16 mouse cellular contexts compared by ENCODE assay signal in the genomic region with DNA sequence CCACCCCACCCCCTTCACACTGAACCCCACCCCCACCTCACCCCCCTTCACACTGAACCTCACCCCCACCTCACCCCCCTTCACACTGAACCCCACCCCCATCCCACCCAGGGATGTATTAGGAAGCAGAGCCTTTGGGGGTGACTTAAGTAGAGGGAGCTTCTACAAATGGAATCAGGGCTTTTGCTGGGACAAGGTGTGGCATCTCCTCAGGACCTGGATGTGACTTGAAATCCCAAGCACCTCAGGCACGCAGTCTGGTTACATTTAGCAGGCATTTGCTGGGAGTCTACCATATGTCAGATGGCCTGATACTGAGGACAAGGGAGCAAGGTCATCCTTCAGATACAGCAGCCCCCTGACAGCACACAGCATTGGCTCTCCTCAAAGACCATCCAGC. TPM values are rescaled to one million over a fixed set of nuclear protein-coding genes. Genes with fewer than 3 reads are reported as not detected.
DNase-seq lines count a peak whose midpoint lies in the region; ATAC-seq and TF ChIP-seq lines count a peak whose summit lies in the region.
"Had no signal": no experiment of that assay in that cellular context is flagged by ENCODE, and none has a peak within 500 bp of the region (broad histone marks: within the 10 kb centered on the region; RNA-seq: fewer than 3 reads in every experiment).

No protein-coding gene starts in this region.

- no peak for TF ChIP-seq CTCF in liver, postnatal 0 days (IDR thresholded peaks at IDR 0.05; ENCODE audit: low read depth)

- ATAC-seq in liver, postnatal 0 days = no peak
- no peak for ATAC-seq in liver, embryonic 12.5 days
- no peak for ATAC-seq in embryonic facial prominence, embryonic 13.5 days (ENCODE audit: insufficient number of reproducible peaks, insufficient read depth, low FRiP score, low TSS enrichment, low read depth)
- 0 out of 2 replicates have a peak, but pooled peaks have one; percentile 8 for ATAC-seq in forebrain, embryonic 15.5 days (replicated peaks)
- ATAC-seq in hindbrain, embryonic 16.5 days = peak; percentile 5; the same call in 1 of the 2 replicates

- WGBS in liver, postnatal 0 days (ENCODE audit: insufficient replicate concordance) = 70% methylated on average over 1 of the region's 1 CpGs
- WGBS in liver, embryonic 12.5 days (ENCODE audit: insufficient replicate concordance) = 74% methylated on average over 1 of the region's 1 CpGs
- 55% methylated on average over 1 of the region's 1 CpGs for WGBS in embryonic facial prominence, embryonic 13.5 days
- 79% methylated on average over 1 of the region's 1 CpGs for WGBS in forebrain, embryonic 15.5 days
- WGBS in hindbrain, embryonic 16.5 days = 53% methylated on average over 1 of the region's 1 CpGs

- no peaks in the 10 kb centered on the region; the same call in none of the 2 replicates for H3K4me1 ChIP-seq in liver, postnatal 0 days (ENCODE audit: insufficient read depth)
- H3K4me1 ChIP-seq in liver, embryonic 12.5 days = no peaks in the 10 kb centered on the region
- no peaks in the 10 kb centered on the region for H3K4me1 ChIP-seq in embryonic facial prominence, embryonic 13.5 days
- H3K4me1 ChIP-seq in forebrain, embryonic 15.5 days = peaks cover 7% of the 10 kb centered on the region; the same call in 1 of the 2 replicates
- H3K4me1 ChIP-seq in hindbrain, embryonic 16.5 days (ENCODE audit: control insufficient read depth, insufficient read depth, low read depth, low read length) = no peaks in the 10 kb centered on the region
- H3K4me1 ChIP-seq: intestine, embryonic 15.5 days; liver, embryonic 13.5 days; stomach, embryonic 15.5 days had no signal

- no peak overlapping the region for H3K27ac ChIP-seq in liver, postnatal 0 days (ENCODE audit: low read depth)
- H3K27ac ChIP-seq in liver, embryonic 12.5 days = no peak overlapping the region
- H3K27ac ChIP-seq in embryonic facial prominence, embryonic 13.5 days = peak overlapping the region; percentile 68; the same call in 1 of the 2 replicates
- H3K27ac ChIP-seq in forebrain, embryonic 15.5 days (replicated peaks) = no peak overlapping the region
- H3K27ac ChIP-seq in hindbrain, embryonic 16.5 days (ENCODE audit: low read depth, low read length) = no peak overlapping the region
- H3K27ac ChIP-seq: intestine, embryonic 15.5 days; liver, embryonic 13.5 days; stomach, embryonic 15.5 days had no signal

- DNase-seq in liver, postnatal 0 days = peak; percentile 8
- no peak for DNase-seq in cerebellum, adult 8-10 months
- no peak for DNase-seq in spleen, postnatal 36 days (ENCODE audit: low spot score in 2 of 2)
- DNase-seq: heart, postnatal 14 days; liver, embryonic 13.5 days; right cerebral cortex, adult 18-20 months had no signal

- no peaks in the 10 kb centered on the region for H3K27me3 ChIP-seq in liver, postnatal 0 days (ENCODE audit: insufficient read depth, low read length)
- H3K27me3 ChIP-seq in liver, embryonic 12.5 days (replicated peaks) = peaks cover 4% of the 10 kb centered on the region; the same call in 1 of the 2 replicates
- H3K27me3 ChIP-seq in embryonic facial prominence, embryonic 13.5 days = no peaks in the 10 kb centered on the region
- H3K27me3 ChIP-seq in forebrain, embryonic 15.5 days = no peaks in the 10 kb centered on the region
- H3K27me3 ChIP-seq in hindbrain, embryonic 16.5 days (replicated peaks; ENCODE audit: control insufficient read depth, insufficient read depth, low read length) = no peaks in the 10 kb centered on the region
- H3K27me3 ChIP-seq: intestine, embryonic 15.5 days; liver, embryonic 13.5 days; stomach, embryonic 15.5 days had no signal

- peaks cover 16% of the 10 kb centered on the region for H3K36me3 ChIP-seq in liver, postnatal 0 days (replicated peaks; ENCODE audit: insufficient read depth, low read length)
- peaks cover 40% of the 10 kb centered on the region for H3K36me3 ChIP-seq in liver, embryonic 12.5 days
- H3K36me3 ChIP-seq in embryonic facial prominence, embryonic 13.5 days = peaks cover 37% of the 10 kb centered on the region
- H3K36me3 ChIP-seq in forebrain, embryonic 15.5 days = peaks cover 39% of the 10 kb centered on the region
- peaks cover 6% of the 10 kb centered on the region for H3K36me3 ChIP-seq in hindbrain, embryonic 16.5 days (ENCODE audit: control insufficient read depth, insufficient read depth, low read length)

- H3K4me3 ChIP-seq in liver, postnatal 0 days (ENCODE audit: low read depth, low read length) = no peak overlapping the region
- no peak overlapping the region for H3K4me3 ChIP-seq in liver, embryonic 12.5 days
- no peak overlapping the region for H3K4me3 ChIP-seq in embryonic facial prominence, embryonic 13.5 days
- no peak overlapping the region for H3K4me3 ChIP-seq in forebrain, embryonic 15.5 days
- no peak overlapping the region for H3K4me3 ChIP-seq in hindbrain, embryonic 16.5 days (ENCODE audit: low read length)
- H3K4me3 ChIP-seq: intestine, embryonic 15.5 days; liver, embryonic 13.5 days; stomach, embryonic 15.5 days had no signal

- no peaks in the 10 kb centered on the region for H3K9me3 ChIP-seq in liver, postnatal 0 days (ENCODE audit: low read length)
- H3K9me3 ChIP-seq in liver, embryonic 12.5 days (replicated peaks) = no peaks in the 10 kb centered on the region
- H3K9me3 ChIP-seq in embryonic facial prominence, embryonic 13.5 days = no peaks in the 10 kb centered on the region
- no peaks in the 10 kb centered on the region for H3K9me3 ChIP-seq in forebrain, embryonic 15.5 days
- no peaks in the 10 kb centered on the region for H3K9me3 ChIP-seq in hindbrain, embryonic 16.5 days (ENCODE audit: control insufficient read depth, low read length)
- H3K9me3 ChIP-seq: intestine, embryonic 15.5 days; liver, embryonic 13.5 days; stomach, embryonic 15.5 days had no signal

- no peak overlapping the region for H3K9ac ChIP-seq in liver, postnatal 0 days (replicated peaks)
- no peak overlapping the region for H3K9ac ChIP-seq in liver, embryonic 12.5 days
- no peak overlapping the region for H3K9ac ChIP-seq in embryonic facial prominence, embryonic 13.5 days
- no peak overlapping the region for H3K9ac ChIP-seq in forebrain, embryonic 15.5 days (replicated peaks)
- H3K9ac ChIP-seq in hindbrain, embryonic 16.5 days (ENCODE audit: low read depth, low read length) = no peak overlapping the region
- H3K9ac ChIP-seq: intestine, embryonic 15.5 days; liver, embryonic 13.5 days; stomach, embryonic 15.5 days had no signal

- TF ChIP-seq EP300 in liver, postnatal 0 days (IDR thresholded peaks at IDR 0.05; ENCODE audit: low read depth) = no peak

- no peak overlapping the region for H3K4me2 ChIP-seq in liver, postnatal 0 days (ENCODE audit: low read depth, low read length)
- H3K4me2 ChIP-seq in liver, embryonic 12.5 days = no peak overlapping the region
- H3K4me2 ChIP-seq in embryonic facial prominence, embryonic 13.5 days = no peak overlapping the region
- no peak overlapping the region for H3K4me2 ChIP-seq in forebrain, embryonic 15.5 days (replicated peaks)
- no peak overlapping the region for H3K4me2 ChIP-seq in hindbrain, embryonic 16.5 days (ENCODE audit: low read length)
- H3K4me2 ChIP-seq: heart, embryonic 11.5 days; intestine, embryonic 15.5 days; liver, embryonic 13.5 days; stomach, embryonic 15.5 days had no signal

RNA-seq across cellular contexts. Expression of a gene that starts 7.2 kb away (rescaled TPM):
- 222 and 225 TPM in 2 replicates for polyA plus RNA-seq in liver, postnatal 0 days (2015; fragmentation: Nextera tagmentation; extraction: Ambion mirVana)
- 216 and 232 TPM in 2 replicates for polyA plus RNA-seq in liver, embryonic 12.5 days (2016; fragmentation: Nextera tagmentation; extraction: Ambion mirVana)
- polyA plus RNA-seq in embryonic facial prominence, embryonic 13.5 days (2015; fragmentation: Nextera tagmentation; extraction: Ambion mirVana) = 391 and 404 TPM in 2 replicates
- 534 and 569 TPM in 2 replicates for polyA plus RNA-seq in forebrain, embryonic 15.5 days (2015; fragmentation: Nextera tagmentation; extraction: Ambion mirVana)
- 496 and 558 TPM in 2 replicates for polyA plus RNA-seq in hindbrain, embryonic 16.5 days (2015; fragmentation: Nextera tagmentation; extraction: Ambion mirVana)

RNA-seq across cellular contexts. Expression of a gene that starts 14.1 kb away (rescaled TPM):
- polyA plus RNA-seq in liver, postnatal 0 days (2015; fragmentation: Nextera tagmentation; extraction: Ambion mirVana) = 0.16 TPM in 1 of 2 replicates, not detected in the other
- polyA plus RNA-seq in liver, embryonic 12.5 days (2016; fragmentation: Nextera tagmentation; extraction: Ambion mirVana) = 0.15 and 0.23 TPM in 2 replicates
- not detected in 2 replicates for polyA plus RNA-seq in embryonic facial prominence, embryonic 13.5 days (2015; fragmentation: Nextera tagmentation; extraction: Ambion mirVana)
- not detected in 2 replicates for polyA plus RNA-seq in forebrain, embryonic 15.5 days (2015; fragmentation: Nextera tagmentation; extraction: Ambion mirVana)
- 0.19 and 0.29 TPM in 2 replicates for polyA plus RNA-seq in hindbrain, embryonic 16.5 days (2015; fragmentation: Nextera tagmentation; extraction: Ambion mirVana)
- polyA plus RNA-seq: heart, embryonic 11.5 days; liver, embryonic 13.5 days; lung, embryonic 16.5 days had no signal

RNA-seq across cellular contexts. Expression of a gene that starts 17.0 kb away (rescaled TPM):
- not detected in 2 replicates for polyA plus RNA-seq in liver, postnatal 0 days (2015; fragmentation: Nextera tagmentation; extraction: Ambion mirVana)
- not detected in 2 replicates for polyA plus RNA-seq in liver, embryonic 12.5 days (2016; fragmentation: Nextera tagmentation; extraction: Ambion mirVana)
- not detected in 2 replicates for polyA plus RNA-seq in embryonic facial prominence, embryonic 13.5 days (2015; fragmentation: Nextera tagmentation; extraction: Ambion mirVana)
- polyA plus RNA-seq in forebrain, embryonic 15.5 days (2015; fragmentation: Nextera tagmentation; extraction: Ambion mirVana) = not detected in 2 replicates
- polyA plus RNA-seq in hindbrain, embryonic 16.5 days (2015; fragmentation: Nextera tagmentation; extraction: Ambion mirVana) = 0.24 TPM in 1 of 2 replicates, not detected in the other
- polyA plus RNA-seq: heart, embryonic 11.5 days; intestine, embryonic 15.5 days; kidney, embryonic 14.5 days; large intestine, adult 2 months; liver, embryonic 13.5 days; lung, embryonic 16.5 days; stomach, embryonic 15.5 days had no signal

RNA-seq across cellular contexts. Expression of a gene that starts 29.0 kb away (rescaled TPM):
- not detected in 2 replicates for polyA plus RNA-seq in liver, postnatal 0 days (2015; fragmentation: Nextera tagmentation; extraction: Ambion mirVana)
- not detected in 2 replicates for polyA plus RNA-seq in liver, embryonic 12.5 days (2016; fragmentation: Nextera tagmentation; extraction: Ambion mirVana)
- polyA plus RNA-seq in embryonic facial prominence, embryonic 13.5 days (2015; fragmentation: Nextera tagmentation; extraction: Ambion mirVana) = not detected in 2 replicates
- polyA plus RNA-seq in forebrain, embryonic 15.5 days (2015; fragmentation: Nextera tagmentation; extraction: Ambion mirVana) = not detected in 2 replicates
- polyA plus RNA-seq in hindbrain, embryonic 16.5 days (2015; fragmentation: Nextera tagmentation; extraction: Ambion mirVana) = not detected in 2 replicates
- polyA plus RNA-seq: heart, embryonic 11.5 days; intestine, embryonic 15.5 days; kidney, embryonic 14.5 days; large intestine, adult 2 months; liver, embryonic 13.5 days; lung, embryonic 16.5 days; stomach, embryonic 15.5 days had no signal

RNA-seq across cellular contexts. Expression of a gene that starts 40.4 kb away (rescaled TPM):
- not detected in 2 replicates for polyA plus RNA-seq in liver, postnatal 0 days (2015; fragmentation: Nextera tagmentation; extraction: Ambion mirVana)
- polyA plus RNA-seq in liver, embryonic 12.5 days (2016; fragmentation: Nextera tagmentation; extraction: Ambion mirVana) = not detected in 2 replicates
- polyA plus RNA-seq in embryonic facial prominence, embryonic 13.5 days (2015; fragmentation: Nextera tagmentation; extraction: Ambion mirVana) = not detected in 2 replicates
- not detected in 2 replicates for polyA plus RNA-seq in forebrain, embryonic 15.5 days (2015; fragmentation: Nextera tagmentation; extraction: Ambion mirVana)
- polyA plus RNA-seq in hindbrain, embryonic 16.5 days (2015; fragmentation: Nextera tagmentation; extraction: Ambion mirVana) = not detected in 2 replicates
- polyA plus RNA-seq: heart, embryonic 11.5 days; intestine, embryonic 15.5 days; kidney, embryonic 14.5 days; large intestine, adult 2 months; liver, embryonic 13.5 days; lung, embryonic 16.5 days; stomach, embryonic 15.5 days had no signal

Comparison
In these comparisons a context has a peak if more than half of its experiments do, and no peak if none do; other contexts are left out.
1. ATAC-seq: peak in forebrain, embryonic 15.5 days (single experiment) and hindbrain, embryonic 16.5 days (single experiment); none in liver, postnatal 0 days (single experiment), liver, embryonic 12.5 days (single experiment) and embryonic facial prominence, embryonic 13.5 days (single experiment).